Mouse (Mus musculus) cerebellum, adult 8-10 months (tissue): ENCODE data around the gene Golga7b.

Experiments
- DNase-seq: peaks from one replicate; pipeline ENCODE4 v3.0.0; 2022

Gene Golga7b

DNA sequence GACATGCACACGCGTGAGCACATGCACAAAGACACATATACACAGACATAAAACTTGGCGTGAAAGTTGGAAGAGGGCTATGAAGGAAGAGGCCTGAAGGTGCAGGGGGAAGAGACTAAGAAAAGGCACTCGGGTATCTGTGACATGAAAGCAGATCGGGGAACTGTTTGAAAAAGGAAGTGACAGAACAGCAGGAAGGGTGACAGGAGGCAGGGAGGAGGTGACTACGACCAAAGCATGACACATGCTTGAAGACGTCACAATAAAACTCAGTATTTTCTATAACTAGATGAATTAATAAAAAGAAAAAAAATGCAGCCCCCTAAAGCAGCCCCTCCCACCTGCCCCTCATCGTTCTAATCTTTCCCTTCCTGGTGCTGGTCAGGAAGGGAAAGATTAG lies 58.4 kb downstream of the Golga7b start:
- DNase-seq = no peak

GRCm38 (mm10) chr19:42306202-42306601 lies 58.8 kb downstream of the Golga7b start:
- no peak for DNase-seq

DNA sequence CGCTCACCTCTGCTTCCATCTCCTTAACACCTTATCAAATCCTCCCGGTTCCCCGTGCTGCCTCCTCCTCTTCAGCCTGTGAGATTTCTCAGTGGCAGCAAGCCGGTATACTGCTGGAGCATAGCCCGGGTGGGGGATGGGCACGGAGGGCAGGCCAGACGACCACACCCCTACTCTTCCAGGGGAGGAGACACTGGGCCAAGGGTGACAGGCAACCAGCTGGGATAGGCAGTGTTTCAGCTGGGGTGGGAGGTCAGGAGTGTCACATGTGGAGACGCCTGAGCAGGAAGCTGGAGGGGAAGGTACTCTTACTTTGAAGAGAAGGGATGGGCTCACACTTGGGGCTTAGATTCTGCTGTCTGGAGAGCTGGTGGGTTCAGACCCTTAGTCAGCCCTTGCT lies 59.6 kb downstream of the Golga7b start:
- DNase-seq = no peak

DNA sequence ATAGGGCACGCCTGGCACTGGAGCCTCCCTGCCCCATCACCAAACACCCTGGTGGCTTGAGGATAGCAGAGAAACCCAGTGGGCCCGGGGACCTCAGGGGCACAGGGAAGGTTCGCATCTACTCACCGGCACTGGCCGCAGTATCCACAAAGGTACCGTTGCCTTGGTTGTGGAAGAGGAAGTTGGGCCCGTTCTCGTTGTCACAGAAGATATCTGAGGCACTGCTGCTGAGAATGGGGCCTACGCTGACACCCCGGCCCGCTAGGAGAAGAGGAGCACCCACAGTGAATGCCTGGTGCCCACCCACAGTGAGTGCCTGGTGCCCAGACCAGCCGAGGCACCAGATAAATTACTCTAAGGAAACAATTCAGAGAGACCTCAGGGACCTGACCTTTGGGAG lies 61.6 kb downstream of the Golga7b start:
- DNase-seq = no peak

- no peak for DNase-seq
Observed at GRCm38 (mm10) chr19:42311332-42311731, 64.0 kb downstream of the Golga7b start.

GRCm38 (mm10) chr19:42312191-42312590 lies 64.8 kb downstream of the Golga7b start:
- DNase-seq = no peak

GRCm38 (mm10) chr19:42315070-42315679 lies 67.8 kb downstream of the Golga7b start:
- no peak for DNase-seq

- DNase-seq = peak; percentile 69
Observed at GRCm38 (mm10) chr19:42315914-42316313, 68.5 kb downstream of the Golga7b start.

GRCm38 (mm10) chr19:42316525-42316924 lies 69.2 kb downstream of the Golga7b start:
- no peak for DNase-seq

DNA sequence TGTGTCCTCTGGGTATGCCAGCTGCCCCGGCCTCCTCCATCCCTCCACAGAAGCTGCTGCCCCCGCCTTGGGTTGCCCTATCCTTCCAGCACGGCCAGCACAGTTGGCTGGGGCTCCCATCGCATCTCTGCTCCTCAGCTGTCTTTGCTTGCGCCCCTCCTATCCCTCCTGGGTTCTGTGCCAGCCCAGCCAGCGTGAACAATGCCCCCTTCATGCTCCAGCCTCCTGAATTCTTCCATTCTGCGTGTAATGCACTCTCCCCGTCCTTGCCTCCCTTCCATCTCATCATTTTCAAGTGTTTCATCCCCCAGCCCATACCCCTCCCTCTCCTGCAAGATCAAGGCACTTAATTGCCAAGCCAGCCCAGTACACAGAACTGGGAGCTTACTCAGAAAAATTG lies 69.6 kb downstream of the Golga7b start:
- no peak for DNase-seq

DNA sequence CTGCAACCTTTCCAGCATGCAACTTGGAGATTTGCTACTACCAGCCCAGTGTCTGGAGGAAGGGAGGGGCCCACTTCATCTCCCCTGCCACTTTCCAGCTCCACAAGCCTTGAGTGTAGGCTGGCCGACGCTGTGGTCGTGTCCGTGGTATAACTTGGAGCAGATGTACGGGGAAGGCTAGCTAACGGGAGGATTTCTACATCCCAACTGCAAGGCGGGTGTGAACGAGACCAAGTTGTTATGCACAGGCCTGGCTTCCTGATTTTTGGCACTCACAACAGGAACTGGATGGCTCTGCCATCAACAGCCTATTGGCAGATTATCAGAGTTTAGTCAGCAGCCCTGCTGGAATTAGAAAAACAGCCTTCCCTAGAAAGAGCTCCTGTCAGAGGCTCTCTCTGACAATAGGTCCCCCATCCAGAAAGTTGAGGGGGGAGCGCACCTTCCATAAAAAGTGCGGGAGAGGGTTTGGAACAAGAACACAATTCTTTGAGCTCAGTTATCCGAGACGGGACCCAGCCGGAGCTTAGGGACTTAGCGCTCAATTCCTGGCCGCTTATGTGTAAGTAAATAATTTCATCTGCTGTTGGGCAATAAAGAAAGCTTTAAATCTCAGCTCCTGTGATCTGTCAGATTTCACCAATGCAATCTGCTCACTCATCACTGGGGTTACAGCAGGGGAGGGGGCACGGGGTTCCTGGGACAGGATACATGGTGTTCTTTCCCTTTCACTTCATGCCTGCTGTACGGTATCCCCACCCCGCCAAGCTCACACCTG lies 70.5 kb downstream of the Golga7b start:
- DNase-seq = no peak
